Mouse (Mus musculus) heart, embryonic 10.5 days (tissue): Measurements from ENCODE around the gene Lrfn3. TPM values are rescaled to one million over a fixed set of nuclear protein-coding genes. Genes with fewer than 3 reads are reported as not detected.

ENCODE experiments used
- DNase-seq: peaks from one replicate; pipeline ENCODE4 v3.0.0-alpha.2; 2017; ENCODE audit warnings: low spot score
- H3K27ac ChIP-seq: fragments of 300-500 bp; sonication (generic); 2 replicates; pipeline ENCODE4 v1.5.1; 2016; ENCODE audit warnings: mild to moderate bottlenecking
- H3K27me3 ChIP-seq: fragments of 300-500 bp; sonication (generic); 2 replicates; pipeline ENCODE4 v1.6.1; 2016; ENCODE audit warnings: mild to moderate bottlenecking; ENCODE audit not compliant: poor library complexity, insufficient read depth, severe bottlenecking
- H3K36me3 ChIP-seq: fragments of 300-500 bp; sonication (generic); 2 replicates; pipeline ENCODE4 v1.6.1; 2016; ENCODE audit warnings: mild to moderate bottlenecking, moderate library complexity
- H3K4me1 ChIP-seq: fragments of 300-500 bp; sonication (generic); 2 replicates; pipeline ENCODE4 v1.6.1; 2016; ENCODE audit warnings: mild to moderate bottlenecking
- H3K4me3 ChIP-seq: fragments of 300-500 bp; sonication (generic); 2 replicates; pipeline ENCODE4 v1.5.1; 2016; ENCODE audit warnings: mild to moderate bottlenecking, moderate library complexity
- H3K9me3 ChIP-seq: fragments of 300-500 bp; sonication (generic); 2 replicates; pipeline ENCODE4 v1.6.1; 2016; ENCODE audit warnings: mild to moderate bottlenecking, moderate library complexity
- WGBS: fragments of 180-500 bp; shearing (Covaris S2); methylation state at CpG from one replicate; pipeline ENCODE4 v1.1.7; 2016; 5-methylcytosine and 5-hydroxymethylcytosine counted together
- polyA plus RNA-seq: library from polyadenylated mRNA; unstranded; fragments of >200 nt; fragmentation: Nextera tagmentation; extraction: Ambion mirVana; gene quantifications from 2 replicates; pipeline ENCODE4 v1.2.1, GENCODE M21; 2016

Gene Lrfn3
- polyA plus RNA-seq, 1 experiment from 2014 or later, result 2.0 TPM

DNA sequence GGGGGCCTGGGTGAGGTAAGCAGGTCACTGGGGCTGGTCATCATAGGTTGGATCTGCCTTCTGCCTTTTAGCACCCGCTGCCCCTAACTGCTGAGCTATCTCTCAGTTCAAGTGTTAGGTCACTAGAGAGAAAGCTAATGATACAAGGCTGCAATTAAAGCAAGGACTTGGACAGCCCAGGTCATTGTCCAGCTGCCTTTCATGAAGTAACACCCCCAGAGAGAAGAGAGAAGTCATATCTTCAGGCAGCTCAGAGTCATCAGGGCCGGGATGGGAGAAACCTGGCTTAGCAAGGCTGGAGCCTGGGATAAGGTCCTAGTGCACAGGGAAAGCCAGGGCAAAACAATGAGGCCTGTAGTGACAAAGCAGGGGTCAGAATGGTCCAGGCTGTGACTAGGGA, 4.9 kb upstream of the Lrfn3 start:
- Histone ChIP-seq H3K4me3 (no peak overlapping the region), H3K27me3 (peaks cover 29% of the 10 kb centered on the region), H3K9me3 (no peaks in the 10 kb centered on the region), H3K36me3 (no peaks in the 10 kb centered on the region), H3K27ac (no peak overlapping the region), H3K4me1 (peaks cover 5% of the 10 kb centered on the region; the same call in 1 of the 2 replicates)
- 62% methylated on average over 2 of the region's 2 CpGs for WGBS
- no peak for DNase-seq

DNA sequence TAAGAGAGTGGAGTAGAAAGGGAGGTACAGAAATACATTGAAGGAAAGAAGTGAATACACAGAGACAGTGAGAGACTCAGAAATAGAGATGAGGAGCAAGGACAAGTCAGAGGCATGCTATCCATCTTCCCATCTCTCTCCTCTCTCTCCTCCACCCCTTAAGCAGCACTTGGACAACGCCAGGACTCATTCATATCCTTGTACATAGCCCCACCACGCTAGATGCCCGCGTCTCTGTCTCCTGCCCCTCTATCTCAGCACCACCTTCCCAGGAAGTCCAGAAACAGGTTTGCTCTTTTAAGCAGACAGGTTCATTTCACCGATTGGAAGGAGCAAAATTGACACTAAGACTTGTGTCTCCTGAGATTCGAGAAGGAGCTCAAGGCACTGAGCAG, 769 bp upstream of the Lrfn3 start:
- Histone ChIP-seq H3K36me3 (peaks cover 11% of the 10 kb centered on the region), H3K27me3 (peaks cover 60% of the 10 kb centered on the region), H3K27ac (no peak overlapping the region), H3K9me3 (no peaks in the 10 kb centered on the region), H3K4me1 (peaks cover 22% of the 10 kb centered on the region), H3K4me3 (peak overlapping the region; percentile 80)
- WGBS, result 62% methylated on average over 6 of the region's 6 CpGs
- DNase-seq, result no peak

DNA sequence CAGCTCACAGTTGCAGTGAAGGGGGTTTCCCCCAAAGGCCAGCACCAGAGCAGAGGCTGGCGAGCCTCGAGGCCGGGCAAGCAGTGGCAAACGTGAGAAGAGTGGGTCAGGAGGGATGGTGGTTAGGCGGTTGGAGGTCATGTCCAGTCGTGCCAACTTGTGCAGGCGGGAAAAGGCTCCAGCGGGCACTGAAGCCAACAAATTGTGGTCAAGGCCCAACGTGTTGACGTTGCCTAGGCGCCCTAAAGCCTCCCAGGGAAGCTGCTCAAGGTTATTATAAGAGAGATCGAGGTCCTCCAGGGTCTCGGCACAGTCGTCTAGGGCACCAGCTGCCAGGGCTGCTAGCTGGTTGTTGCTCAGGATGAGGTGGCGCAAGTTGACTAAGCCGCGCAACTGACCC, 2.5 kb downstream of the Lrfn3 start:
- no peak overlapping the region for H3K27ac ChIP-seq
- H3K4me3 ChIP-seq, result no peak overlapping the region
- no peaks in the 10 kb centered on the region for H3K9me3 ChIP-seq
- peaks cover 22% of the 10 kb centered on the region for H3K4me1 ChIP-seq
- peaks cover 15% of the 10 kb centered on the region for H3K36me3 ChIP-seq
- 83% methylated on average over 17 of the region's 17 CpGs for WGBS
- no peak for DNase-seq
- peaks cover 68% of the 10 kb centered on the region for H3K27me3 ChIP-seq

GRCm38 (mm10) chr7:30359276-30359865, 3.2 kb downstream of the Lrfn3 start:
- Histone ChIP-seq H3K4me1 (peaks cover 22% of the 10 kb centered on the region), H3K9me3 (no peaks in the 10 kb centered on the region), H3K27me3 (peaks cover 68% of the 10 kb centered on the region), H3K27ac (no peak overlapping the region), H3K36me3 (peaks cover 15% of the 10 kb centered on the region), H3K4me3 (no peak overlapping the region)
- 78% methylated on average over 31 of the region's 31 CpGs for WGBS
- no peak for DNase-seq

- no peak overlapping the region for H3K4me3 ChIP-seq
- WGBS, result 74% methylated on average over 7 of the region's 7 CpGs
- H3K36me3 ChIP-seq, result peaks cover 15% of the 10 kb centered on the region
- no peaks in the 10 kb centered on the region for H3K9me3 ChIP-seq
- H3K27ac ChIP-seq, result no peak overlapping the region
- peaks cover 22% of the 10 kb centered on the region for H3K4me1 ChIP-seq
- DNase-seq, result no peak
- peaks cover 60% of the 10 kb centered on the region for H3K27me3 ChIP-seq
These were observed 4.0 kb downstream of the Lrfn3 start for GRCm38 (mm10) chr7:30358378-30359186.

DNA sequence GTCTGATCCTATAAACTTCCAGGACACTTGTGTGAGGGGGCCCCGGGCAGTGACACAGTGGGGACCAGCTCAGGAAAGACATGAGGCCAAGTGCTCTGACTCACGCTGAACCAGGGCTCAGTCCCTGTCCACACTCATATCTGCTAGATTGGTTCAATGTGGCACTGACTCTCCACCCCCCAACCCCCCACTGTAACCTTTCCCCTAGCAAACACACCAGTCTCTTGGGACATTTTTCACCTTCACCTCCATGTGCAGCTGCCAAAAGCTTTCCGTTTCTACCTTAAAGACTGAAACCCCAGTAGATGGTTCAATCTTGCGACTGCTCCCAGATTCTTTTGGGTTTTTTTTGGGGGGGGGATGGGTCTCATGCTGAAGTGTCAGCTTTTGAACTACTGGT, 8.5 kb downstream of the Lrfn3 start:
- H3K36me3 ChIP-seq, result peaks cover 4% of the 10 kb centered on the region; the same call in 1 of the 2 replicates
- H3K4me1 ChIP-seq, result no peaks in the 10 kb centered on the region
- H3K4me3 ChIP-seq, result no peak overlapping the region
- H3K9me3 ChIP-seq, result no peaks in the 10 kb centered on the region
- peaks cover 54% of the 10 kb centered on the region for H3K27me3 ChIP-seq
- H3K27ac ChIP-seq, result no peak overlapping the region
- WGBS, result 63% methylated on average over 4 of the region's 4 CpGs
- DNase-seq, result no peak

DNA sequence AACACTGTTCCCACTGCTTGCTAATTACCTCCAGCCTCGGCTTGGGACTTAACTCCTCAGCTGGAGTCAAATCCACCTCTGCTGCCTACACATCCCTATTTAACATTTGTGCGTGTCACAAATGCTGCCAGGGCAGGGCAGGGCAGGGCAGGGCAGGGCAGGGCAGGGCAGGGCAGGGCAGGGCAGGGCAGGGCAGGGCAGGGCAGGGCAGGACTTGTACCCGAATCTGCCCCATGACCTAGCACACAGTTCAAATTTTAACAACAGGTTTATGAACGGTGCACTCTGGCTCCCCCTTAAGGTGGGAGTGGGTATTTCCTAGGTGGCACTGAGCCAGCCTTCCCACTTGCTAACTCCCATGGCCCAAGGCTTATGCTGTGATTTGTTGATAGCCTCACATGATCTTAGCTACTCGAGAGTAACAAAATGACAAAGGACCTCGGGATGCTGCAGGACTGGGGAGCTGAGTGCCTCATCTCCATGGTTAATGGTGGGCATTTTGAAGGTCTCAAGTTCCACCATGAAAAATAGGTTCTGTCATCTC, 9.2 kb downstream of the Lrfn3 start:
- H3K27me3 ChIP-seq, result peaks cover 61% of the 10 kb centered on the region
- 22% methylated on average over 6 of the region's 6 CpGs for WGBS
- H3K36me3 ChIP-seq, result peaks cover 4% of the 10 kb centered on the region; the same call in 1 of the 2 replicates
- no peak overlapping the region for H3K4me3 ChIP-seq
- no peaks in the 10 kb centered on the region for H3K4me1 ChIP-seq
- no peak overlapping the region for H3K27ac ChIP-seq
- H3K9me3 ChIP-seq, result no peaks in the 10 kb centered on the region
- DNase-seq, result no peak

GRCm38 (mm10) chr7:30347828-30348227, 14.7 kb downstream of the Lrfn3 start:
- Histone ChIP-seq H3K27ac (no peak overlapping the region), H3K4me3 (no peak overlapping the region), H3K36me3 (no peaks in the 10 kb centered on the region), H3K27me3 (peaks cover 51% of the 10 kb centered on the region), H3K4me1 (no peaks in the 10 kb centered on the region), H3K9me3 (no peaks in the 10 kb centered on the region)
- 2% methylated on average over 30 of the region's 30 CpGs for WGBS
- DNase-seq, result no peak

DNA sequence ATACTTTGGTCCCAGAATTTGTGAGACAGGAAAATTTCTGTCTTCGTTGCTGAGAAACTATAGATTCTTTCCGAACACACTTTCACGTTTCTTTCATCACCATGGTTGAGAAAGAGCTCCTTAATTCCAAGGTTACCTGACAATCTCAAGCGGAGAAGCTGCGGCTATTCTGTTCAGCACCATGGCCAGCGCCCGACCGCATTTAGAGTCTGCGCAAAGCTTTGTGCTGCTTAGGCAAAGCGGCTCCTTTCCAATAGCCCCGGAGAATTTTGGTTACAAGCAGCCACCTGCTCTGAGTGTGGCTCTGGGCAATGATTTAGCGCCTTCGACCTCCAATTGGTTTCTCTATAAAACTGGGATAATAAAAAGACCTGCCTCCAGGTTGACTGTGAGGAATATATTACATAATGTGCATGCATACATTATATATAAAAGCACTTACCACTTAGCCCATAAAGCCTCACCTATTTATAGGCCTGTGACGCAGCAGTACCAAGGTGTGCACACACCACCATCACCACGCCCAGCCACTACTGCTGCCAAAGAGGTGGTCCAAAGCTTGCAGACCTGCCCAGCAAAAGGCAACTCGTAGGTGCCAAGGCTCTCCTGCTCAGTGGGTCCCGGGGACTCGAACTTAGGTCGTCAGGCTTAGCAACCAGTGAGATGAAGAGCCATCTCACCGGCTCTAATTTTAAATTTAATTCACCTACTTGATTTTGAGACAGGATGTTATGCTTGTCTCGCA, 15.8 kb downstream of the Lrfn3 start:
- Histone ChIP-seq H3K4me3 (no peak overlapping the region), H3K4me1 (no peaks in the 10 kb centered on the region), H3K27me3 (peaks cover 46% of the 10 kb centered on the region), H3K36me3 (no peaks in the 10 kb centered on the region), H3K27ac (no peak overlapping the region), H3K9me3 (no peaks in the 10 kb centered on the region)
- no peak for DNase-seq
- WGBS, result 24% methylated on average over 21 of the region's 21 CpGs

- H3K27ac ChIP-seq, result no peak overlapping the region
- WGBS, result 66% methylated on average over 5 of the region's 5 CpGs
- DNase-seq, result no peak
- H3K27me3 ChIP-seq, result peaks cover 35% of the 10 kb centered on the region
- H3K4me1 ChIP-seq, result no peaks in the 10 kb centered on the region
- H3K9me3 ChIP-seq, result no peaks in the 10 kb centered on the region
- no peaks in the 10 kb centered on the region for H3K36me3 ChIP-seq
- no peak overlapping the region for H3K4me3 ChIP-seq
These were observed 23.0 kb downstream of the Lrfn3 start for GRCm38 (mm10) chr7:30339432-30340109.

DNA sequence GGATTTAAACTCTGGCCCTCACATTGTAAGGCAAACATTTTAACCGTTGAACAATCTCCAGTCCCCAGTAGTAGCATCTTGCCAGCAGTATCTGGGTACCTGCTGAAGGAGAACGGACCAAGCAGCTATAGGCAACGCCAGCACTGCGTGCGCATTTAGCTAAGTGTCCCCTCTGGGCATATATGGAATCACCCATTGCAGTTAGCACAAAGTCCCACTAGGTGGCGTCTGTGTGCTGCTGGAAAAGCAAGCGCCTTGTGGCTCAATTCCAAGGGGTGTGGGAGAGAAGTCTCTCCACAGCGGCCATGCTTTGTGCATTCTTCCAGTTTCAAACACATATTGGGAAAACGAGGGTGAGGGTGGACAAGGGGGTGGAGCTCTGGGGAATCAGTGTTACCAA, 26.2 kb downstream of the Lrfn3 start:
- Histone ChIP-seq H3K27me3 (peaks cover 59% of the 10 kb centered on the region), H3K4me3 (no peak overlapping the region), H3K4me1 (peaks cover 8% of the 10 kb centered on the region), H3K36me3 (no peaks in the 10 kb centered on the region), H3K27ac (no peak overlapping the region), H3K9me3 (no peaks in the 10 kb centered on the region)
- 6% methylated on average over 9 of the region's 9 CpGs for WGBS
- peak; percentile 88 for DNase-seq

- Histone ChIP-seq H3K27me3 (peaks cover 59% of the 10 kb centered on the region), H3K27ac (no peak overlapping the region), H3K9me3 (no peaks in the 10 kb centered on the region), H3K4me3 (no peak overlapping the region), H3K4me1 (peaks cover 8% of the 10 kb centered on the region), H3K36me3 (no peaks in the 10 kb centered on the region)
- WGBS, result 78% methylated on average over 6 of the region's 6 CpGs
- DNase-seq, result no peak
These were observed 26.9 kb downstream of the Lrfn3 start for GRCm38 (mm10) chr7:30335688-30336087.
